Comparison of ENCODE assay signal across 11 mouse cellular contexts in the genomic region with DNA sequence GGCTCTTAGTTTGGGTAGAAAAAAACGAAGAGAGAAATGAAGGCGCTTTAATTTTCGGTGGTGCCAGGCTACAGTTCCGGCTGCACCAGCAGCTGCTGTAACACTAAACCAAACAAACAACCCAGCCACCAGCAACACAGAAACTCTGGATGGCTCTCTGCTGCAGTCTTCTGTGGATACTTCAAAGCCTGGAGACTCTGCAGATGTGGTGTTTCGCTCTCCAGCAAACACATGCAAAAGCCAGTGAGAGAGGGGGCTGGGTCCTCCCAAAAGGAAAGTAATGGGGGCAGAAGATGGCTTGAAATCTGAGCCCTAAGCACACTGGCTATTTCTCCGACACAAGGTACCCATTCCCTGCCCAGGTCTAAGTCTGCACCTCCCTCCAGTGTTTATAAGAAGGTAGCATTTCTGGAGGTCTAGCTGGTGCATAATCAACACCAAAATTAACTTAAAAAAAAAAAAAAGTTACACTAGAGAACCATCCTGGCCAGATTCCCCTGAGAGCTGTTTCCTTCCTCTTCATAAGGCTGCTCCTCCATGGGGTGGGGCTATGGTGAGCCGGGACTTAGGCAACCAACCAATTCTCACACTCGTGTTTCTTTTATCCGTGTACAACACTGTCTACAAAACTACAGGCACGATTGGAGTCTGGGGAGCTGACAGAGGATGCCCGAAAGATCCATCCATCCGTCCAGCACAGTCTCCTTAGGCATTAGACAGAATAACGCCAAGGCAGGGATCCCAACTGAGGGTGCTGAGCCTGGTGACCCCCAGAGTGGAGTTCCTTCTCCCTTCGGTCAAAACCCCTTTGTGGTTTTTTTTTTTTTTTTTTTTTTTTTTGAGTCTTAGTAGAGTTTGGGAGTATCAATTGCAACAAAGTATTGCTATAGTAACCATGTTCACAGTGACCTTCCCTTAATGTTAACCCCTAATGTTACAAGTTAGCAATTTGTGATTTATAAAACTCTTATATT. TPM values are rescaled to one million over a fixed set of nuclear protein-coding genes. Genes with fewer than 3 reads are reported as not detected.
A peak's percentile ranks its signal among the peaks of the same experiment; 100 is the strongest.
DNase-seq lines count a peak whose midpoint lies in the region; ATAC-seq lines count a peak whose summit lies in the region.
"Had no signal": no experiment of that assay in that cellular context is flagged by ENCODE, and none has a peak within 500 bp of the region (broad histone marks: within the 10 kb centered on the region; RNA-seq: fewer than 3 reads in every experiment).

No protein-coding gene starts in this region.

- 40% methylated on average over 14 of the region's 14 CpGs for WGBS in embryonic facial prominence, embryonic 11.5 days
- WGBS in limb, embryonic 11.5 days, result 31% methylated on average over 14 of the region's 14 CpGs
- WGBS in hindbrain, embryonic 13.5 days, result 57% methylated on average over 14 of the region's 14 CpGs

- H3K4me3 ChIP-seq in embryonic facial prominence, embryonic 11.5 days (ENCODE audit: low read depth, low read length), result no peak overlapping the region
- no peak overlapping the region for H3K4me3 ChIP-seq in limb, embryonic 11.5 days (ENCODE audit: low read depth, low read length)
- H3K4me3 ChIP-seq in hindbrain, embryonic 13.5 days, result no peak overlapping the region

- H3K4me2 ChIP-seq in embryonic facial prominence, embryonic 11.5 days (ENCODE audit: low read depth, low read length), result no peak overlapping the region
- peak overlapping the region; percentile 28 for H3K4me2 ChIP-seq in limb, embryonic 11.5 days (ENCODE audit: low read depth, severe bottlenecking)
- no peak overlapping the region for H3K4me2 ChIP-seq in hindbrain, embryonic 13.5 days

- H3K9ac ChIP-seq in embryonic facial prominence, embryonic 11.5 days (replicated peaks; ENCODE audit: low read length), result no peak overlapping the region
- H3K9ac ChIP-seq in limb, embryonic 11.5 days (ENCODE audit: low read length), result no peak overlapping the region
- H3K9ac ChIP-seq in hindbrain, embryonic 13.5 days, result no peak overlapping the region

- peak; percentile 23 for DNase-seq in kidney, adult 9 months
- no peak for DNase-seq in kidney, adult 18-20 months
- peak; percentile 72 for DNase-seq in embryonic facial prominence, embryonic 11.5 days (ENCODE audit: low spot score)
- peak; percentile 60 for DNase-seq in limb, embryonic 11.5 days (ENCODE audit: low spot score)
- DNase-seq in splenic B cell, adult 2 months (ENCODE audit: low read depth, low spot score), result peak; percentile 46
- DNase-seq in MN1 (ENCODE audit: low spot score), result no peak
- no peak for DNase-seq in frontal cortex, postnatal 14 days (ENCODE audit: low spot score in 2 of 2)
- DNase-seq: cerebellum, adult 11 months; left cerebral cortex, postnatal 4 days had no signal

- ATAC-seq in embryonic facial prominence, embryonic 11.5 days (replicated peaks; ENCODE audit: insufficient number of reproducible peaks, low FRiP score, low TSS enrichment, low read depth), result no peak
- peak; percentile 49 for ATAC-seq in limb, embryonic 11.5 days (ENCODE audit: insufficient number of reproducible peaks, low FRiP score, low TSS enrichment, low read depth)
- ATAC-seq in hindbrain, embryonic 13.5 days (ENCODE audit: low FRiP score), result no peak

- no peaks in the 10 kb centered on the region for H3K36me3 ChIP-seq in embryonic facial prominence, embryonic 11.5 days (replicated peaks; ENCODE audit: control insufficient read depth, insufficient read depth, low read depth, low read length)
- H3K36me3 ChIP-seq in limb, embryonic 11.5 days (ENCODE audit: control insufficient read depth, insufficient read depth, low read length), result no peaks in the 10 kb centered on the region
- H3K36me3 ChIP-seq in splenic B cell, adult 2 months (ENCODE audit: control insufficient read depth, insufficient read depth, low read length, poor library complexity, severe bottlenecking), result no peaks in the 10 kb centered on the region
- no peaks in the 10 kb centered on the region for H3K36me3 ChIP-seq in hindbrain, embryonic 13.5 days
- H3K36me3 ChIP-seq: G1E had no signal

- peaks cover 7% of the 10 kb centered on the region for H3K4me1 ChIP-seq in embryonic facial prominence, embryonic 11.5 days (ENCODE audit: control insufficient read depth, insufficient read depth, low read length)
- H3K4me1 ChIP-seq in limb, embryonic 11.5 days (ENCODE audit: control insufficient read depth, insufficient read depth, low read length), result peaks cover 26% of the 10 kb centered on the region
- peaks cover 19% of the 10 kb centered on the region for H3K4me1 ChIP-seq in hindbrain, embryonic 13.5 days (replicated peaks)

- no peaks in the 10 kb centered on the region for H3K27me3 ChIP-seq in embryonic facial prominence, embryonic 11.5 days (ENCODE audit: control insufficient read depth, insufficient read depth, low read length)
- no peaks in the 10 kb centered on the region for H3K27me3 ChIP-seq in limb, embryonic 11.5 days (ENCODE audit: control insufficient read depth, insufficient read depth, low read length)
- no peaks in the 10 kb centered on the region for H3K27me3 ChIP-seq in splenic B cell, adult 2 months (ENCODE audit: control insufficient read depth, insufficient read depth, low read length, poor library complexity, severe bottlenecking)
- peaks cover 36% of the 10 kb centered on the region for H3K27me3 ChIP-seq in hindbrain, embryonic 13.5 days

- no peaks in the 10 kb centered on the region for H3K9me3 ChIP-seq in embryonic facial prominence, embryonic 11.5 days (replicated peaks; ENCODE audit: control insufficient read depth, low read length)
- no peaks in the 10 kb centered on the region for H3K9me3 ChIP-seq in limb, embryonic 11.5 days (ENCODE audit: control insufficient read depth, low read length)
- H3K9me3 ChIP-seq in hindbrain, embryonic 13.5 days, result no peaks in the 10 kb centered on the region

- H3K27ac ChIP-seq in embryonic facial prominence, embryonic 11.5 days (replicated peaks; ENCODE audit: low read depth, low read length), result no peak overlapping the region
- peak overlapping the region; percentile 26; the same call in 1 of the 2 replicates for H3K27ac ChIP-seq in limb, embryonic 11.5 days (replicated peaks; ENCODE audit: low read depth, low read length)
- H3K27ac ChIP-seq in hindbrain, embryonic 13.5 days, result no peak overlapping the region

RNA-seq across cellular contexts. Expression of gene Eif4e3, which starts 55.8 kb away (rescaled TPM):
- polyA plus RNA-seq in embryonic facial prominence, embryonic 11.5 days (2014; fragmentation: Nextera tagmentation; extraction: Ambion mirVana), result 16.8 and 19.3 TPM in 2 replicates
- 17.6 and 22.7 TPM in 2 replicates for polyA plus RNA-seq in limb, embryonic 11.5 days (2014; fragmentation: Nextera tagmentation; extraction: Ambion mirVana)
- 7.5 and 7.8 TPM in 2 replicates for polyA plus RNA-seq in hindbrain, embryonic 13.5 days (2015; fragmentation: Nextera tagmentation; extraction: Ambion mirVana)
- polyA plus RNA-seq: G1E had no signal

RNA-seq across cellular contexts. Expression of gene Gm20696, which starts 55.9 kb away (rescaled TPM):
- polyA plus RNA-seq in embryonic facial prominence, embryonic 11.5 days (2014; fragmentation: Nextera tagmentation; extraction: Ambion mirVana), result 2.5 and 3.0 TPM in 2 replicates
- polyA plus RNA-seq in limb, embryonic 11.5 days (2014; fragmentation: Nextera tagmentation; extraction: Ambion mirVana), result 3.1 and 4.0 TPM in 2 replicates
- polyA plus RNA-seq in hindbrain, embryonic 13.5 days (2015; fragmentation: Nextera tagmentation; extraction: Ambion mirVana), result 2.7 and 3.2 TPM in 2 replicates
- polyA plus RNA-seq: G1E had no signal

Comparison
In these comparisons a context has a peak if more than half of its experiments do, and no peak if none do; other contexts are left out.
1. DNase-seq: peak in kidney, adult 9 months (single experiment), embryonic facial prominence, embryonic 11.5 days (single experiment), limb, embryonic 11.5 days (single experiment) and splenic B cell, adult 2 months (single experiment); none in kidney, adult 18-20 months (single experiment), MN1 (single experiment) and frontal cortex, postnatal 14 days (0 of 2).